Mouse (Mus musculus) C2C12 (cell line): ENCODE results near the gene Pear1.

Source experiments
- CTCF ChIP-seq: IDR thresholded peaks from one replicate; pipeline ENCODE4 v1.5.1; 2011; ENCODE audit not compliant: control insufficient read depth, insufficient read depth, insufficient read length
- MYOG ChIP-seq: IDR thresholded peaks from one replicate; pipeline ENCODE4 v1.6.1; 2011; ENCODE audit not compliant: control insufficient read depth, insufficient read length; ENCODE audit errors: extremely low read depth

DNA sequence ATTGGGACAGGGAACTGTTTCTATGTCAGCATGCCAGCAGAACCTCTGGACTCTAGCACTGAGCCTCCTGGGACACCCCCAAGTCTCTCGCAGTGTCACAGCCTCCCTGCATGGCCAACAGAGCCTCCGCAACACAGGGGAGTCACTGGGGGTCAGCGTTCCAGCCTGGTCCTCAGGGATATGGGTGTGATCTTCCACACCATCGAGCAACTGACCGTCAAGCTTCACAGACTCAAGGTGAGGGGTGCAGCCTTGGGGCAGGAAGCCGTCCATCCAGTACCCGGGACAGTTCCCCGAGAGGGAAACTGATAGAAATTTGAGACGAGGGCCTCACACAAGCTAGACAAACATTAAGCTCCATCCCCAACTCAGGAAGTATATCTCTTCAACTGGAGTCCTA is 88.8 kb downstream of the Pear1 start:
- TF ChIP-seq CTCF (no peak), MYOG (no peak)
